Mouse (Mus musculus) layer of hippocampus, adult 2 months (tissue): ENCODE results near the gene Timp4. TPM values are rescaled to one million over a fixed set of nuclear protein-coding genes. Genes with fewer than 3 reads are reported as not detected.
A peak's percentile ranks its signal among the peaks of the same experiment; 100 is the strongest.

Experiments used
- DNase-seq, 2 experiments: peaks; one replicate each; pipeline ENCODE4 v3.0.0; 2022; ENCODE audit warnings: low spot score in 2 of 2
- H3K27ac ChIP-seq: fragments of 200-600 bp; 2 replicates; pipeline ENCODE4 v1.8.1; 2022
- H3K4me3 ChIP-seq: fragments of 200-600 bp; 2 replicates; pipeline ENCODE4 v1.8.1; 2022; ENCODE audit warnings: mild to moderate bottlenecking
- CTCF ChIP-seq: fragments of 200-600 bp; conservative IDR thresholded peaks from 2 replicates; pipeline ENCODE4 v1.8.1; 2022; ENCODE audit warnings: antibody characterized with exemption, mild to moderate bottlenecking, moderate library complexity
- long read RNA-seq, 2 experiments: library from polyadenylated mRNA; stranded (forward); transcript quantifications; one replicate each; pipeline ENCODE4 v2.0.0; 2021; ENCODE audit warnings: borderline mapping rate in 2 of 2
- total RNA-seq, 2 experiments: library from RNA; stranded (reverse); gene quantifications; 2 replicates each; pipeline ENCODE4 v1.2.3; 2021

Gene Timp4
- total RNA-seq: 10 to 100 TPM; 19.4 to 22.6 TPM
- long read RNA-seq, experiment 1, full-length matches to known transcripts: 32 of 42 reads
- long read RNA-seq, experiment 1, partial matches to known transcripts: 2 of 42 reads
- long read RNA-seq, experiment 1, other reads (novel, unspliced or antisense): 8 of 42 reads
- long read RNA-seq, experiment 2, full-length matches to known transcripts: 38 of 55 reads
- long read RNA-seq, experiment 2, partial matches to known transcripts: 1 of 55 reads
- long read RNA-seq, experiment 2, other reads (novel, unspliced or antisense): 16 of 55 reads

GRCm38 (mm10) chr6:115252099-115252873, at the start of gene Timp4:
Gene Timp4, minus strand, starts transcription at chr6:115252205.
- TF ChIP-seq CTCF: no peak
- peak within 1 kb of the TSS; percentile 89 for H3K27ac ChIP-seq

GRCm38 (mm10) chr6:115293877-115294276, 41.9 kb upstream of the Timp4 start:
- no peak for DNase-seq
- TF ChIP-seq CTCF: no peak
- H3K27ac ChIP-seq: no peak overlapping the region
- no peak overlapping the region for H3K4me3 ChIP-seq

More at GRCm38 (mm10) chr6:115252099-115252873, at the start of gene Timp4:
- peak within 1 kb of the TSS; percentile 40 for H3K4me3 ChIP-seq
- DNase-seq: peak in 1 of 2 experiments; percentile 52

DNA sequence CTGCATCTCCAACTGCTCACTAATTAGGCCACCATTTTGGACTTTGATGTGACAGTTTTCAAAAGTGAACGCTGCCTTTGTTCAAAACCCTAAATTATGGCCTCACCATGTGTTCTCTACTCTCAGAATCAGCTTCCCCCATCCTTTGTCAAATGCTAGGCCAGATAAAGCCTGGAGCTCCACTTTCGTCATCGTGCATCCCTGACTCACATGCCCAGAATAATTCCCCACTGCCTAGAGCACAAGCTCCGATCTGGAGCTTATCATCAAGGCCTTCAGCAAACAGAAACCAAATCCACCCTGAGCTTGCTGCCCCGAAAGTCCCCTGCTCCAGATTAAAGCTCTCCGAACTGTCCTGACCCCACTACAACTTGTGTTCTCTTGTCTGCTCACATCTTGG, 40.6 kb upstream of the Timp4 start:
- H3K27ac ChIP-seq: peak overlapping the region; percentile 65; the same call in 1 of the 2 replicates
- DNase-seq: peak in 1 of 2 experiments; percentile 60
- TF ChIP-seq CTCF: no peak

DNA sequence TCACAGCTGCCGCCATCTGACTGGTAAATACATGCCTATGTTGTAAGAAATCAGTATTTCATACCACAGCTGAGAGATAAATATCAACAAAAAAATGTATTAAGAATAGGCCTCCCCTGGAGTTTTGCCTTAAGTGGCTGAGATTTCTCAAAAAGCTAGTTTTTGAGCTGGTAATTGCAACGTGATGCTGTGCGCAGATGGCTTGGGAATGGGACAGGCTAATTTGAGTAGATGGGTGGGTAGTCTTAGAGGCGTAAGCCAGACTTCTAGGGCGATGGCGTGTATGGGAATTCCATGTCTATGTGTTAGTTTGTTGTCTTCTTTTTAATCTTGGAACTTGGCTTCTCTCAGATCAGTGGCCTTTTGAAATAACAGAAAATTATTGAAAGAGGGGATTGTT, 39.8 kb upstream of the Timp4 start:
- TF ChIP-seq CTCF: no peak
- DNase-seq: no peak
- H3K4me3 ChIP-seq: no peak overlapping the region
- H3K27ac ChIP-seq: peak overlapping the region; percentile 65; the same call in 1 of the 2 replicates

More for the DNA sequence above, 40.6 kb upstream of the Timp4 start:
- H3K4me3 ChIP-seq: no peak overlapping the region

DNA sequence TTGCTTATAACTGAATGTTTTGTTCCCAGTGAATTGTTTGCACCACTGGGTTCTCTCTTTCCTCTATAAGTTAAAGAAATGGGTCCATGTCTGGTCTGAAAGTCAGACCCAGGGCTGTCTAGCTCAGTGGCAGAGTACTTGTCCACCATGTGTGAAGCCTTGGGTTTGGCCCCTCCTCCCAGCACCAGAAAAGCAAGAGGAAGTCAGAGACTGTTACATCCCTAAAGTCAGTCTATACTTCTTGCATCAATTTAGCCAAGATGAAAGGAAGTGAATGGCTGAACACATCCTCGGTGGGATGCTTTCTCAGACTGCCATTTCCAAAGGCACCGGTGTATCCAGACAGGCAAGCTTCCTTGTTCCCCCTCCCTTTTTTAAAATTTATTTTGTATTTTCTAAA, 39.1 kb upstream of the Timp4 start:
- Histone ChIP-seq H3K4me3 (no peak overlapping the region), H3K27ac (no peak overlapping the region; the same call in 1 of the 2 replicates)
- DNase-seq: no peak
- TF ChIP-seq CTCF: no peak

- H3K27ac ChIP-seq: no peak overlapping the region
- H3K4me3 ChIP-seq: no peak overlapping the region
- TF ChIP-seq CTCF: no peak
- DNase-seq: no peak
Measured at GRCm38 (mm10) chr6:115290561-115290960, 38.6 kb upstream of the Timp4 start.

GRCm38 (mm10) chr6:115288223-115288622, 36.2 kb upstream of the Timp4 start:
- H3K4me3 ChIP-seq: no peak overlapping the region
- no peak for DNase-seq
- no peak overlapping the region for H3K27ac ChIP-seq
- TF ChIP-seq CTCF: no peak

DNA sequence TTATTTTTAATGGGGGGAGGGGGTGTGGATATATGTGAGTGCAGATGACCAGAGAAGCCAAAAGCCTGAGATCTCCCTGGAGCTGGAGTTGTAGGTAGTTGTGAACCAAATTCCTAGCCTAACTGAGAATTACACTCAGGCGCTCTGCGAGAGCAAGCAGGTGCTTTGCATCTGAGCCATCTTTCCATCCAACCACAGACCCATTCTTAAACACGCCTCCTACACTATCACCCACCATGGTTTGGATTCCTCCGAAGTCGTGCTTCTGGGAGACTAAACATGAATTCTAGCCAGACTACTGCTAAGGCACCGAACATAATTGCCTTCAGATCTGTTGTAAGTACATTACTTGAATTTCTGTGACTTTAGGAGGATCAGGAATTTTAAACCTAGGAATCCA, 34.4 kb upstream of the Timp4 start:
- TF ChIP-seq CTCF: no peak
- Histone ChIP-seq H3K4me3 (no peak overlapping the region), H3K27ac (no peak overlapping the region)
- DNase-seq: peak in 1 of 2 experiments; percentile 57

DNA sequence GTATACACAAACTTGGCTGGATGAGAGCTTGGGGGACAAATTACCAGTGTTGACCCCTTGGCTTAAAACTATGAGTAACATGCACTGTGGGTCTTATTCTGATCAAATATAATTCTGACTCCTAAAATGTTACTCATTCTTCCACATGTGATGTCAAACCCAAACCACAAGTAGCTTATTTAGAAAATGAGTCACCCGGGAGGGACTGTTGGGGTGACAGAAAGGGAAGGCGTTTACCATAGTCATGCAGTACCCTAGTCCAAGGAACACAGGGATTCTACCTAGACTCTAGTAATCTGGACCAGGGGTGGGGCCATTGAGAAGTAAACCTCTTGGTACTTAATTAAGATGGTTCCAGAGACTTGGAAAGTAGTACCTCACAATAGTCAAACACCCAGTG, 32.1 kb upstream of the Timp4 start:
- TF ChIP-seq CTCF: no peak
- no peak overlapping the region for H3K4me3 ChIP-seq
- no peak for DNase-seq
- no peak overlapping the region for H3K27ac ChIP-seq

GRCm38 (mm10) chr6:115279639-115280038, 27.6 kb upstream of the Timp4 start:
- no peak for TF ChIP-seq CTCF
- DNase-seq: no peak
- no peak overlapping the region for H3K27ac ChIP-seq
- no peak overlapping the region for H3K4me3 ChIP-seq

DNA sequence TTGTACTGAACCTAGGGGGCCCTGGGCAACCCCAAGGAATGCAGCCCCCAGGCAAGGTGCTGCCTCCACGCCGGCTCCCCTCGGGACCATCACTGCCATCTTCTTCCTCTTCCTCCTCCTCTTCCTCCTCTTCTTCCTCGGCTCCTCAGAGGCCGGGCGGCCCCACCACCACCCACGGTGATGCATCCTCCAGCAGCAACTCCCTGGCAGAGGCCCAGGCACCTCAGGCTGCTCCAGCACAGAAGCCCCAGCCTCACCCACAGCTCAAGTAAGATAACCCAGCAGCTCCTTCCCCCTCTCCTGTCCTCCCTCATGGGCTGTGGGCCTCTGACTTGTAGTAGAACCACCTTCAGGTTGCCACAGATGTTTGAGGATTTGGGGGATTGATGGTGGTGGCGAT, 26.1 kb upstream of the Timp4 start:
- TF ChIP-seq CTCF: no peak
- no peak overlapping the region for H3K4me3 ChIP-seq
- no peak for DNase-seq
- no peak overlapping the region; the same call in 1 of the 2 replicates for H3K27ac ChIP-seq

GRCm38 (mm10) chr6:115275116-115275815, 23.3 kb upstream of the Timp4 start:
- DNase-seq: no peak
- no peak for TF ChIP-seq CTCF
- Histone ChIP-seq H3K4me3 (no peak overlapping the region), H3K27ac (no peak overlapping the region)

- no peak for DNase-seq
- H3K27ac ChIP-seq: peak overlapping the region; percentile 55
- no peak for TF ChIP-seq CTCF
- no peak overlapping the region for H3K4me3 ChIP-seq
Measured at GRCm38 (mm10) chr6:115274705-115275104, 22.7 kb upstream of the Timp4 start.
